Mouse (Mus musculus) mesoderm, embryonic 11.5 days (tissue): ENCODE data around the gene Itpr1.

Experiments used
- DNase-seq: peaks from one replicate; pipeline ENCODE4 v3.0.0-alpha.2; 2012; ENCODE audit warnings: low read depth, low spot score

Itpr1 gene

DNA sequence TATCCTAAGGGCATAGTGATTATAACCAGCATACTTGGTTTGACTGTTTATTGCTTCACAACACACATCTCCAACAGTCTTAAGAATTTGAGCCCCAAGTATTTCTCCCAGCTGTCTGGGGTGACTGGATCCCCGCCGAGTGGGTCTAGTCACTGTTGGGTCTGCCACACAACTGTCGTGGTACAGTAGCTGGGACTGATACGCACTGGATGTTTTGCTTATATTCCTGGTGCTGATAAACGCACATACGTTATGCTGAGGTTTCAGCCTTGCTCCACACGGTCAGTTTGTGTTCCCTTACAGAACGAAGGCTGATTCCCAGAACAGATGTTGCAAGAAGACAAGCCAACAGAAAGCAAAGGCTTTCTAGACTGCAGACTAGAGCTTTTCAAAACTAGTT is 180.2 kb downstream of the Itpr1 start:
- no peak for DNase-seq

DNA sequence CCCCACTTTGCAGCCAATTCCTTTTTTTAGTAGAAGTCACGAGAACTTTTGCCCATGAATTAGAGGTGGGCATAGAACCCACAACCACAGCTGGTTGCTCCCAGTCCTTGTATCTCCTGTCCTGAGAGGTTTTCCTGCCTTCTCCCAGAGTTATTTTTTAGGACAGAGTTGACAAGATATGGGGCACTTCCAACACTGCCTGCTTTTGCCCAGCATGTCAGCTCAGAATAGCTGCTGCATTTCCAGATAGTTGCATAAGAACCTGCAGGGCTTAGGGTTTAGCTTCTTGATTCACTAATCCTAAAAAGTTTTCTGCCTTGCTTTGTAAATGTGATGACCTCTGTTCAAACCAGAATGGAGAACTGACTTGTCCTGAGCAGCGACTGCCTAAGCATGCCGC is 185.1 kb downstream of the Itpr1 start:
- no peak for DNase-seq

DNA sequence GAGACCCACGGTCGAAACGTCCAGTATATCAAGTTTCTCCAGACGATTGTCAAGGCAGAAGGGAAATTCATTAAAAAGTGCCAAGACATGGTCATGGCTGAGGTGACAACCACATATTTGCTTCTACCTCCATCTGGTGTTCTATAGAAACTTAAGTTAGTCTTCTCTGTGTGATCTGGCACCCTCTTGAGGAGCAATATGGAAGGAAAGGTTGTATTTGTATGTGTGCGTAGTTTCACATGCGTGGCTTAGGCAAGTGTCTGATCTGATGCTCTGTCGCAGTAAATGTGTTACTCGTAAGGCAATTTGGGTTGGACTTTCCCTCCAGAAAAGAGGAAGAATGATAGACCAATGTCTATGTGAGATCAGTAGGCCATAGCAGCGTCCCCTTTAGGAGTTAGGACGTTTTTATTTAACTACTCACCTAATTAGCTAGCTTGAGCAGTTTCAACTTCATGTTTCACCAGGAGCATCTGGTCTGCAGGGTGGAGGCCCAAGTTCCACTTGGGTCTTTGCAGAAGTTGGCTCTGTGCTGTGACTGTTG is 188.6 kb downstream of the Itpr1 start:
- DNase-seq = no peak

DNA sequence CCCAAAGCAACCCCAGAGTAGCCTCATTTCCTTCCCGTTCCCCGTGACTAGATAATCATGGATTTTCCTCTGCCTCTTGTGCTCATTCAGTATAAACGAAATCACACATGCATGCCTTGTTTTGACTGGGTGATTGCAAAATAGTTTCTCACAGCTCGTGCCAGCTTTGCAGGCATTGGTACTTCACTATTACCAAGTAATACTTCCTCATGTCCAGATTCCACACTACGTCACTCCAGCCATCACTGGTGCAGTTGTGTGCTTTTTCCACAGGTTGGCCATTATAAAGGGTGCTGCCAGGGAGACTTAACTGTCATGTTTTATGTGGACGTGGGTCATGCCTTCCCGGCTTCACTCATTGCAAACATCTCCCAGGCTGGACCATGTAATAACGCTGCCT is 191.8 kb downstream of the Itpr1 start:
- DNase-seq = no peak

DNA sequence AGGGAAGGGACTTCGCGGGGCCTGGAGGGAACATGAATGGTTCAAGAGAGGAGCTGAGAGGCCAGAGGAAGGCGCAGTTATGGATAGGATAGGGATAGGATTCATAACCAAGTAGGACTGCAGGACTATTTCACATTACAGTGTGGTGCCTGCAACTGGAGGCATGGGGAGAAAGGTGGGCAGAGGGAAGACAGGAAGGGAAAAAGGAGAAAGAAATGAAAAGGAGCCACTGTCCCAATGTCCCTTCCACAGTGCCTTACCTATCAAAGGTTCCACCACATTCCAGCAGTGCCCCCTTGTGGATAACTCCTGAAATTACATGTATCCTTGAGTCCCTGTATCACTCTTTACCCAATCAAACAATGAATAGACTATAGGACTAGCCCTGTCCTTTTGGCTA is 195.2 kb downstream of the Itpr1 start:
- peak; percentile 81 for DNase-seq

DNA sequence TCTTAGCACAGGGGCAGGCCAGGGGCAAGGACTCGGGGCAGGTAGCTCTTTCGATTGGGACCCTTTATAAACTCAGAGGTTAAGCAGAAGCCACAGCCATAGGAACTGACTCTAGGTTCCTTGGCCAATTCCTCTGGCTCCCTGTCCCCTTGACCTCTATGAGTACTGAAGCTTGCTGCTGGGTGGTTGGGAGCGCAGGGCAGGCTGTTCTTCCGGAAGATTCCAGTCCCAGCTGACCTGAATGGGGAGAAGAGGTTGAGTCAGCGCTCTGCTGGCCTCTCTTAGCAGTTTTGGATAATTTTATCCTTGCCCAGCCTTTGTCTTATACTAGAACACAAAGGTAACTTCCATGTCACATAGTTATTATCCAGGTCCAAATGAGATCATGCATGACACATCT is 195.8 kb downstream of the Itpr1 start:
- DNase-seq = no peak

DNA sequence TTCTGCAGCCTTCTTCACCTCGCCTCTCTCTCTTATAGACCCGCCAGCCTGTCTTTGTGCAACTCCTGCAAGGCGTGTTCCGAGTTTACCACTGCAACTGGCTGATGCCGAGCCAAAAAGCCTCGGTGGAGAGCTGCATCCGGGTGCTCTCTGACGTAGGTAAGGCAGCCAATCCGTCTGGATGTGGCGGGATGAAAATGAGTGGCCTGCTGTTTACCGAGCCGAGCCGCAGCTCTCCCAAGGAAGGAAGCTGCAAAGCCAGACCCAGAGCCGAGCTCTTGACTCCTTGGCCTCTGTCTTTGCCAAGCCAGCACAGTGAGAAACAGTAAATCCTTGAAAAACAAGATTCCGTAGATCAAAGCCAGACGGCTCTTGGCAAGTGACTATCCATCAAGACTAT is 197.9 kb downstream of the Itpr1 start:
- no peak for DNase-seq

DNA sequence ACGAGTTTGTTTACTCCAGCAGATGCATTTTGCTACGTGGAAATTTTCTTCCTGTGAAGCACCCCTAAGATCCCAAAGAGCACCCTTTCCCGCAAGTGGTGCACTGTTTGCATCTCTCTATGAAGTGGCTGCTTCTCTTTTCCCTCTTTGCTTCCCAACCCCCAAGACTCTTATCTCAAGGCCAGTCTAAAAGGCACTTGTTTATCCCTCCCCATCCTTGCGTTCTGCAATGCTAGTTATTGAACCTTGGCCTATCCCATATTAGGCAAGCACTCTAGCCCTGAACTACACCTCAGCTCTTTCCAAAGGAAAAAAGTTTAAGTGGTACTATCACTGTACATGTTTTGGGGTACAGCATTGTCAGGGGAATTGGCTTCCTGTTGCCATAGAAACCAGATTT is 198.3 kb downstream of the Itpr1 start:
- no peak for DNase-seq

DNA sequence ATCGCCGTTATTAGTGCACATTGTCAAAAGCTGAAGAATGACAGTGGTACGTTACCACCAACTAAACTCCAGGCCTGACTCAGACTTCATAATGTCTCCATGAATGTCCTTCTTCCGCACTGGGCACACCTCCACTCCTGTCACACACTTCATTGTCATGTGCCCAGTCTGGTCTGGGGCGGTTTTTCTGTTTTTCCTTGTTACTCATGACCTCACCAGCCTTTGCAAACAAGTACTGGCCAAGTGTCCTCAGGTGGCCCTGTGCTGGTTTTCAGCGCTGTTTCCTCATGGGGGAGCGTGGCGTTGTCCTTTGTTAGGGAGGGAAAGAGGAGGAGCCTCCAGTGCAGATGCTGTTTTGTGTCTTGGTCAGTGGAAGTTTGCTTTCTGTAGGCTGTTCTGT is 200.1 kb downstream of the Itpr1 start:
- DNase-seq = no peak

DNA sequence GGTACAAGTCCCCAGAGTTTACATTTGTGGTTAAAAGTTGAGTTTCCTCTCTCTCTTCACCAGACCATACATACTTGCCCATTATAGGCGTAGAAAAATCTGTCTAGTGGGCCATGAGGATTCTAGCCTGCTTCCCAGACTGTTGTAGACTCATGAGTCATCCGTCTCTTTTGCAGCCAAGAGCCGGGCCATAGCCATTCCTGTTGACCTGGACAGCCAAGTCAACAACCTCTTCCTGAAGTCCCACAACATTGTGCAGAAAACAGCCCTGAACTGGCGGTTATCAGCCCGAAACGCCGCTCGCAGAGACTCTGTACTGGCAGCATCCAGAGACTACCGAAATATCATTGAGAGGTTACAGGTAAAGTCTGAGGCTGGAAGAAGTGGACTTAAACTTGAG is 200.7 kb downstream of the Itpr1 start:
- no peak for DNase-seq

DNA sequence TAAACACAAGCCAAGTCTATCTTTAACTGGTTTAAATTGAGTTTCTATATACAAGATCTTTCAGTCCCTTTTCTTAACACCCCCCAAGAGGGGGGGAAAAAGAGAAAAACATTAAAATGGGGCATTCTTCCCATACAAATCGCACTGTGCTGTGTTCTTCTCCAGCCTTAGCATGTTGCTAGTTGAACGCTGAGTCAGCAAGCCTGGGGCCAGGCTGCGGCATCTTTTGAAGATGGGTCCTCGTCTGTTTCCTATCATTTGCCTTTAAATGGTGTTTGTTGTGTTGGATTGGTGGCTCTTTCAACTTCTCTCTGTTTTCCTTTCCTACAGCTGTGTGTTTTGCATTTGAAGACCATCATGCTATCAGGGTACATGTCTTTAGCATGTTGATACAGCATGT is 203.0 kb downstream of the Itpr1 start:
- DNase-seq = no peak

DNA sequence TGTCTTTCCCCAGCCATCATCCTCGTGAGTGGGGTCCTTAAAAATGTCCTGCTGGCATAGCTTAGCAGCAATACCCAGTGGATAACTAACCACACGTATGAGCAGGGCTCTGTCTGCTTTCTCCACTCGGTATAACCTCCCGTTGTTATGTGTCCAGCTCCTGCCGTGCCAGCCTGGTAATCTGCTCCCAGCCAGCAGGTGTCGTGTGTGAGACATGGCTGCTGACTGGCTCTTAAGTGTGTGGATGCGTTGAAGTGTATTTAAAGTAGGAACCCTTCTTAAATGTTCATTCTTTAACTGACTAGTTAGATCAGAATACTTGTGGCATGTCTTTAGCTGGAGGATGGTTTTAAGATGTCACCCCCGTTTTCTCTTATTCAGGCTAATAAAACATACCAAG is 204.6 kb downstream of the Itpr1 start:
- peak; percentile 67 for DNase-seq

DNA sequence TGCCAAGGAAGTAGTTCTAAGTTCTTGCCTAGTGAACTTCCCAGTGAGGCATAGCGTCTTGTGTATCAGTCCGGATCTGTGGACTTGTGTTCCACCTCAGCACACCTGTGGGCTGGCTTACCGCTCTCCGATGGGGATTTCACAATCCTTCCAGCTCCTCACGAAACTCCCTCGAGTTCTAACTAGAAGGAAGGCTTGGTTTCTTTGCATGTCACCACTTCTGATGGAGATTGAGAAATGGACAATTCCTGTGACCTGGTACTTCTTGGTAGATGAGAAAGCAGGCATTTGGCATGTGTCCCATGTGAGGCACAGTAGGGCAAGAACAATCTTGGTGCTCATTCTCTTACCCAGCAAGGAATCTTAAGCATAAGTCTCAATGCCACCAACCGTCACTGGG is 205.3 kb downstream of the Itpr1 start:
- no peak for DNase-seq

DNA sequence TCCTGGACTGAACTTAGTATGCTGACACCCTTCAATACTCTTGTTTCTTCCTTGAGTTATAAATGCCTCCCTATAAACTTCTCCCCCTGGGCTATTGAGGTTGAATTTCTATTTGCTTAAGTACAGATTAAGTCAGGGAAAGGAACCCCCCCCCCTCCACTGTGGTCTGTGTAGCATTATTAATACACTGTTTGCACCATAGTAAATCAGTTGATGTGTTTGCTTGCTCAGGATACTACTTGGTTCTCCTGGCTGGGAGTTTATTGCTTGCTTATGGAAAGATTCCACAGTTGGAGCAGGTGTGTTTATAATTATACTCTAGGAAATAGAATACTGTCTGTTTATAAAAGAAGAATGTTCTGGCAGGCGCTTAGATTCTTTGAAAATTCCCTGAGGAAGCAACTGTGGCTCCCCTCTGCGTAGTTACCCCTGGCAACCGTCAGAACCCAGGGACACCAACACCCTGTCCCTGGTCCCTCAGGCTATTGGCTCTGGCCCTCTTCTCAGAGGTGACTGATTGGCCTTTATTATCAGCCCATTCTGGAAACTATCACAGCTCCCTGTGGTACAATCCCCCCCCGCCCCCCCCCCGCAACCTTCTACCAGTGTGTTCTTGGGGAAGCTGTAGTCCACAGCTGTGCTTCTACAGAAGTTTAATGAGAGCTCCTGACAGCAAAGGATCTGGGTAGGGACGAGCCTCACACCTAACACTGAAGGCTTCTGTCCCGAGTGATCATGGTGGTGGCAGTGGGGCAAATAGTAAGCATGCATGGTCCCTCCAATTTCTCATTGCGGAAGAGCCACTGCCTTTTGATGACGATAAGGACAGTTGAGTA is 212.1 kb downstream of the Itpr1 start:
- DNase-seq = no peak

DNA sequence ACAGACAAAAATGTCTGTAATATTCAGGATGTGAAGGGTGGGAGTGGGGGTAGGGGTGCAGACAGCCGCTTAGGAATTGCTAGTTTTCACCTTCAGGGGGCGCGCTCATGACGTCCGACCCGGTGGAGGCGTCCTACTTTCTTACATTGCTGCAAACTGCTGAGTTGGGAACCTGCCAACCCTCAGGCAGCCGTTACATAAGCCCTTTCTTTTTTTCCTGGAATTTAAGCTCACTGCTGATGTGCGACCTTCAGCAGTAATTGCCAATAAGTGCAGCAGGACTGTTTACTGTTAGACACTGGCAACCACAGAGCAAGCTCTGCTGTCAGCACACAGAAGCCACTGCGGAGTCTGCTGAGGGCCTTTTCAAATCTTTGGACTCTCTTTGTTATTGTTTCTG is 213.9 kb downstream of the Itpr1 start:
- peak; percentile 58 for DNase-seq

DNA sequence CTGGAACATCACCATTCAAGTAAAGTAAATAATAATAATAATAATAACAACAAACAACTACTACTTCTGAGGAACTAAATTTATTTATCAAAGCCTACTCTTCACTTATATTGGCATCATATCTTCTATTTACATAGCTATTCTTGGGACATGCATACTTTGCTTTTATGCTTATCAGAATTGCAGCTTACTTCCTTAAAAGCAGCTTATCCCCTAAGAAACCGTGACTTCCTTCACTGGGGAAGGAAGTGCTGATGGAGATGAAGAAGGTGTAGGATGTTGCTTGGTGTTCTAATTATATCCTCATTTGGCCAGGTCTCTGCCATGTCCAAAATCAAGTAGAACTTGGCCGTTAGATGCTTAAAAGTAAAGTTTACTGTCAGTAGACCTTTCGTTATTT is 215.5 kb downstream of the Itpr1 start:
- DNase-seq = no peak

DNA sequence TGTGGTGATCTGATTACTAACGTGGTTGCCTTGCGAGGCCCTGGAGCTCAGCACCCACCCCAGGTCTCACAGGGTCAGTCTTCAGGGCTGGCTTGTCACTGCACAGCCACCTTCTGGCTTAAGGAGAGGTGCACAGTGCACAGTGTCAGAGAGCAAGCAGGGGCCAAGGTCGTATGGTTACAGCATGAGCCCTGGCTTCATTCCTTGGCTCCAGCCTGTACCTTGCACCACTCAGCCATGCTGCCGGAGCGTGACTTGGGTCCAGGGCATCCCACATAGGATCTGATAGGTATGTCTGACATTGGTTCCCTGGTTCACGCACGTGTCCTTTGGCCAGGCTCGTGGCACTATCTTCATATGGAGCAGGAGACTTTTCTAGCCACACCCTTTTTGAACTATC is 217.1 kb downstream of the Itpr1 start:
- DNase-seq = no peak

DNA sequence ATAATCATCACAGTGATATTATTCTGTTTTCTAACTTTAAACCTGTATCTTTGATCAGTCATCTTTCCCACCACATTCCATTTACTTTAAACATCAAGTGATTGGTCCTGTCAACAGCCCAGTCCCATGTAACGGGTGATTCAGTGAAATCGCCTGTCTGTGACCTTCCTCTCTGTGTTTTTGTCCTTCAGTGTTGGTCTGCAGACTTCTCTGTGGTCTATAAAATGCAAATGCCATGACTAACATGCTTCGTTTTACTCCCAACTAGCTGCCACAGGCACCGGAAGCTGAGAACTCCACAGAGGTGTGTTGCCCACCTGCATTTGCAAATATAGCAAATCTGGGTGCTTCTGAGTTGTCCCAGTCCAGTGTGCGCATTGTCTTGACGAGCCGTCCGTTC is 218.3 kb downstream of the Itpr1 start:
- DNase-seq = no peak

DNA sequence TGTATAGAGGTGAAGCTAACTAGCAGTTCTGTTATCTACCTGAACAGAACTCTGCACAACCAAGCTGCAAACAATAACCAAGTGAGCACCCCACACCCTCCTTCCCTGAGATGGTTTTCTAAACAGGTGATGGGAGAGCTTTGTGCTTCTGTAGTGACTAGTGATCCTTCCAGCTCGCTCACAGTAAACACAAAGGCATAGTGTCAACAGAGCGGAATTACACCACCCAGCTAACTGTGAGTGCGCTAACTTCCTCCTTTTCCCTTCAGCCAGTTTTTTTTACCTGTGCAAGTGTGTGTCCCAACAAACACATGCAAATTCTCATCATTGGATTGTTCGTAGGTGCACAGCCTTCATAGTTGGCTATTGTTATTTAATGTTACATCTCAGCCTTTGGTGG is 219.9 kb downstream of the Itpr1 start:
- no peak for DNase-seq

DNA sequence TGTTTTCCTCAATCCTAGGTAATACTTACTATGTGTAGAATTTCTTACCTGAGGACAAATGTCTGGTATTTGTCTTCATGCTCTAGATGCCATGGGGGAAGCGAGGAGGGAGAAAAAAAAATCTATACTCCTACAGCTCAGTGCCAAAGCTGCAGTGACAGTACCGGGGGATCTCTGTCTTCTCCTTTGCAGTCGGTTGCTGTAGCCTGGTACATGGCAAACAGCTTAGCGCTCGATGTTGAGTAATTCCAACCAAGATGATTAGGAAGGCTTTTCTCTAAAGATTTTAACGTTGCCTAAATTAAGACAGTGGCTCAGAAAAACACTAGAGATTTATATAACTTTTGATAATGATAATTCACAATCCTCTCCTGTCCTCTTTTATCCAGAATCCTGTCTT is 221.9 kb downstream of the Itpr1 start:
- no peak for DNase-seq

DNA sequence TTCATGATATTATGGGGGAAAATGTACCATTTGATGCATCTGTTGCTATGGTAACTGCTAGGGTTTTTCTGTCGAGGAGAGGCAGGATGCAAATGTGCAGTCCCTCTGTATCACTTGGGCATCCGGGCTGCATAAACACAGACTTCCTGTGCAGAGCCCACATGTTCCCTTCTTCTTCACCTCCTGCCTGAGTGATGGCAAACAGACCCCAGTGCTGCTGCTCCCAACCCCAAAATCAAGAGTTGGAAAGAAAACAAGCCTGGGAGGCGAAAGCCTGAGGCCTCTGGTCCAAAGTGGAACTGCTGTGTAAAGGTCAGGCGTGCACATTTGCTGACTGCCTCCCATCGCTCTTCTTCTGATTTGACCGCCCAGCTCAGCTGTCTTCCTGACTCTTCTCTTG is 222.6 kb downstream of the Itpr1 start:
- DNase-seq = peak; percentile 36

DNA sequence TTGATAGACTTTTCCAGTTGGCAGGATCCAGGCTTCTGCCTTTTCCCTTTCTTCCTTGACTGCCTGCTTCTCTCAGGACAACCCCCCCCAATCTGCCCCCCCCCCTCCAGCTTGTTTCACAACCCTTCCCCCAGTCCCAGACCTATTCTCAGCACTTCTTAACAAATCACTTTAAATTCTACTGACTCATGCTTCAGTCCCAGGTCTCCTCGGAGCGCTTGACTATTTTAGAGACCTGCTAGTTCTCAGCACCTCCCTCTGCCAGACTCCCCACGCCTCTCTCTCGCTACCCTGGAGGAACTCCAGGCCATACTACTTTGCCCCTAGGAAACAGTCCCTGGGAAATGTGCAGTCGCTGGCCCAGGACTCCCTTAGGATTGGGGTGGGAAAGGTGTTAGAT is 223.7 kb downstream of the Itpr1 start:
- DNase-seq = no peak

DNA sequence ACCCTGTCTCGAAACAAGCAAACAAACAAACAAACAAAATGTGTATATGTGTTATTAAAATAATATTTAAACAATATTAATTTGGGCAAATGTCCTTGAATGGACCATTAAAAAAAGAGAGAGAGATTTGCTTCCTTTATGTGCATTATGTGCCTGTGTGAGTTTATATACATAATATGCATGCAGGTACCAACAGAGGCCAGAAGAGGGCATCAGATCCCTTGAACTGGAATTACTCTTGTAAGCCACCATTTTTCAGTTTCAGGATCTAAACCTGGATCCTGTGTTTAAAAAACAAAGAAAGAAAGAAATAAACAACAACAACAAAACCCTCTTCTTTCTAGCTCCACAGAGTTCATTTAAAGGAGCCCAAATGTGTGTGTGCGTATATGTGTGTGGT is 228.4 kb downstream of the Itpr1 start:
- no peak for DNase-seq

DNA sequence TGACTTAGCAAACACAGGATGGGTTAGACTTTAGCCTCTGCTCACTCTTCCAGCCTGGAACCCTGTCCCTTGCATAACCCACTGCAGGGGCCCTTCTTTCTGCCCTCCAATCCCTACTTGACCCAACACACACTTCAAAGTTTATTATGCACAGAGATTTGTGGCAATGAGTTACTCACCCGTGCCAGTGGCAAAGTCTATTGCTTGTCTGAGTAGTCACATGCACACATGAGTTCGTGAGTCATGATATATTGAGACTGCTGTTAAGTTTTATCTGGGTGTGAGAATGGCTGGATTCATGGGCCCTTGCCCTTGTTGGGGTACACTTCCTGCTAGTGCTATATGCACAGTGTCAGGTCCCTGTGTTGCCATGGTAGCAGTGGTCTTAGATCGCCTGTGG is 229.4 kb downstream of the Itpr1 start:
- DNase-seq = no peak
